Mouse (Mus musculus): ENCODE results near the gene Lrrk1. TPM values are rescaled to one million over a fixed set of nuclear protein-coding genes. Genes with fewer than 3 reads are reported as not detected.

Lrrk1 gene
- polyA plus RNA-seq, 1 experiment from 2014 or later: 6.9 TPM

GRCm38 (mm10) chr7:66405541-66405940 lies 17.4 kb upstream of the Lrrk1 start:
- ATAC-seq (ENCODE audit: low FRiP score, low read depth): no peak
- H3K4me3 ChIP-seq: no peak overlapping the region
- no peaks in the 10 kb centered on the region for H3K9me3 ChIP-seq
- WGBS: 70% methylated on average over 11 of the region's 11 CpGs
- H3K4me1 ChIP-seq: peaks cover 9% of the 10 kb centered on the region; the same call in 1 of the 2 replicates
- no peak overlapping the region for H3K9ac ChIP-seq (replicated peaks)
- H3K27ac ChIP-seq (replicated peaks): no peak overlapping the region
- H3K4me2 ChIP-seq (replicated peaks): no peak overlapping the region
- peaks cover 3% of the 10 kb centered on the region; the same call in 1 of the 2 replicates for H3K27me3 ChIP-seq
- H3K36me3 ChIP-seq: no peaks in the 10 kb centered on the region

- ATAC-seq (ENCODE audit: low FRiP score, low read depth): no peak
- 80% methylated on average over 4 of the region's 4 CpGs for WGBS
- no peak overlapping the region for H3K4me3 ChIP-seq
- no peak overlapping the region for H3K27ac ChIP-seq (replicated peaks)
- H3K4me1 ChIP-seq: peaks cover 9% of the 10 kb centered on the region; the same call in 1 of the 2 replicates
- H3K27me3 ChIP-seq: peaks cover 3% of the 10 kb centered on the region; the same call in 1 of the 2 replicates
- no peak overlapping the region for H3K9ac ChIP-seq (replicated peaks)
- no peaks in the 10 kb centered on the region for H3K9me3 ChIP-seq
- no peak overlapping the region for H3K4me2 ChIP-seq (replicated peaks)
- H3K36me3 ChIP-seq: no peaks in the 10 kb centered on the region
Measured at GRCm38 (mm10) chr7:66404802-66405201, 16.7 kb upstream of the Lrrk1 start.

GRCm38 (mm10) chr7:66404141-66404540 lies 16.0 kb upstream of the Lrrk1 start:
- ATAC-seq (ENCODE audit: low FRiP score, low read depth): no peak
- H3K9ac ChIP-seq (replicated peaks): no peak overlapping the region
- WGBS: 83% methylated on average over 10 of the region's 10 CpGs

GRCm38 (mm10) chr7:66402876-66403275 lies 14.7 kb upstream of the Lrrk1 start:
- 87% methylated on average over 5 of the region's 5 CpGs for WGBS
- no peak overlapping the region for H3K9ac ChIP-seq (replicated peaks)
- no peak overlapping the region for H3K4me3 ChIP-seq
- peaks cover 3% of the 10 kb centered on the region; the same call in 1 of the 2 replicates for H3K27me3 ChIP-seq
- no peaks in the 10 kb centered on the region for H3K36me3 ChIP-seq
- no peak for ATAC-seq (ENCODE audit: low FRiP score, low read depth)
- no peak overlapping the region for H3K27ac ChIP-seq (replicated peaks)
- H3K4me2 ChIP-seq (replicated peaks): no peak overlapping the region
- H3K9me3 ChIP-seq: no peaks in the 10 kb centered on the region
- H3K4me1 ChIP-seq: peaks cover 9% of the 10 kb centered on the region; the same call in 1 of the 2 replicates

More at GRCm38 (mm10) chr7:66404141-66404540, 16.0 kb upstream of the Lrrk1 start:
- peaks cover 3% of the 10 kb centered on the region; the same call in 1 of the 2 replicates for H3K27me3 ChIP-seq
- no peaks in the 10 kb centered on the region for H3K9me3 ChIP-seq
- H3K4me3 ChIP-seq: no peak overlapping the region
- H3K36me3 ChIP-seq: no peaks in the 10 kb centered on the region
- peaks cover 9% of the 10 kb centered on the region; the same call in 1 of the 2 replicates for H3K4me1 ChIP-seq
- no peak overlapping the region for H3K27ac ChIP-seq (replicated peaks)
- H3K4me2 ChIP-seq (replicated peaks): no peak overlapping the region

GRCm38 (mm10) chr7:66401605-66402004 lies 13.5 kb upstream of the Lrrk1 start:
- 46% methylated on average over 8 of the region's 8 CpGs for WGBS
- no peak overlapping the region for H3K4me2 ChIP-seq (replicated peaks)
- no peak overlapping the region for H3K4me3 ChIP-seq
- no peak overlapping the region for H3K27ac ChIP-seq (replicated peaks)
- peaks cover 3% of the 10 kb centered on the region; the same call in 1 of the 2 replicates for H3K27me3 ChIP-seq
- H3K9ac ChIP-seq (replicated peaks): no peak overlapping the region
- no peaks in the 10 kb centered on the region for H3K36me3 ChIP-seq
- H3K9me3 ChIP-seq: no peaks in the 10 kb centered on the region
- no peak for ATAC-seq (ENCODE audit: low FRiP score, low read depth)
- peaks cover 9% of the 10 kb centered on the region; the same call in 1 of the 2 replicates for H3K4me1 ChIP-seq

GRCm38 (mm10) chr7:66397288-66397687 lies 9.1 kb upstream of the Lrrk1 start:
- whole genome bisulfite sequencing: 32% methylated on average over 3 of the region's 3 CpGs

GRCm38 (mm10) chr7:66388621-66389532 lies 727 bp upstream of the Lrrk1 start:
- Histone ChIP-seq H3K4me1 (peaks cover 10% of the 10 kb centered on the region; the same call in 1 of the 2 replicates), H3K4me3 (peak overlapping the region; percentile 63), H3K9ac (replicated peaks) (no peak overlapping the region), H3K4me2 (replicated peaks) (peak overlapping the region; percentile 98), H3K27ac (replicated peaks) (no peak overlapping the region), H3K9me3 (no peaks in the 10 kb centered on the region), H3K27me3 (peaks cover 29% of the 10 kb centered on the region), H3K36me3 (no peaks in the 10 kb centered on the region)
- peak; percentile 72 for ATAC-seq (ENCODE audit: low FRiP score, low read depth)
- 11% methylated on average over 28 of the region's 28 CpGs for WGBS

More at GRCm38 (mm10) chr7:66397288-66397687, 9.1 kb upstream of the Lrrk1 start:
- peaks cover 3% of the 10 kb centered on the region; the same call in 1 of the 2 replicates for H3K27me3 ChIP-seq
- H3K9ac ChIP-seq (replicated peaks): no peak overlapping the region
- peaks cover 9% of the 10 kb centered on the region; the same call in 1 of the 2 replicates for H3K4me1 ChIP-seq
- ATAC-seq (ENCODE audit: low FRiP score, low read depth): no peak
- no peak overlapping the region for H3K27ac ChIP-seq (replicated peaks)
- no peak overlapping the region for H3K4me3 ChIP-seq
- no peaks in the 10 kb centered on the region for H3K9me3 ChIP-seq
- no peaks in the 10 kb centered on the region for H3K36me3 ChIP-seq
- H3K4me2 ChIP-seq (replicated peaks): no peak overlapping the region

GRCm38 (mm10) chr7:66387419-66387812 lies 734 bp downstream of the Lrrk1 start:
- no peak overlapping the region for H3K27ac ChIP-seq (replicated peaks)
- peak overlapping the region; percentile 63 for H3K4me3 ChIP-seq
- peaks cover 10% of the 10 kb centered on the region; the same call in 1 of the 2 replicates for H3K4me1 ChIP-seq
- no peaks in the 10 kb centered on the region for H3K36me3 ChIP-seq
- ATAC-seq (ENCODE audit: low FRiP score, low read depth): no peak
- H3K27me3 ChIP-seq: peaks cover 29% of the 10 kb centered on the region
- 2% methylated on average over 13 of the region's 13 CpGs for WGBS
- peak overlapping the region; percentile 98 for H3K4me2 ChIP-seq (replicated peaks)
- no peaks in the 10 kb centered on the region for H3K9me3 ChIP-seq
- H3K9ac ChIP-seq (replicated peaks): peak overlapping the region; percentile 62

- Histone ChIP-seq H3K27me3 (peaks cover 29% of the 10 kb centered on the region), H3K36me3 (no peaks in the 10 kb centered on the region), H3K9me3 (no peaks in the 10 kb centered on the region), H3K27ac (replicated peaks) (no peak overlapping the region), H3K4me2 (replicated peaks) (no peak overlapping the region), H3K9ac (replicated peaks) (no peak overlapping the region), H3K4me3 (no peak overlapping the region), H3K4me1 (peaks cover 10% of the 10 kb centered on the region; the same call in 1 of the 2 replicates)
- ATAC-seq (ENCODE audit: low FRiP score, low read depth): no peak
- WGBS: 94% methylated on average over 6 of the region's 6 CpGs
Measured at GRCm38 (mm10) chr7:66386411-66386810, 1.7 kb downstream of the Lrrk1 start.

GRCm38 (mm10) chr7:66385826-66386225 lies 2.3 kb downstream of the Lrrk1 start:
- H3K36me3 ChIP-seq: no peaks in the 10 kb centered on the region
- no peaks in the 10 kb centered on the region for H3K9me3 ChIP-seq
- peaks cover 10% of the 10 kb centered on the region; the same call in 1 of the 2 replicates for H3K4me1 ChIP-seq
- no peak for ATAC-seq (ENCODE audit: low FRiP score, low read depth)
- H3K4me3 ChIP-seq: no peak overlapping the region
- H3K9ac ChIP-seq (replicated peaks): no peak overlapping the region
- WGBS: 90% methylated on average over 8 of the region's 12 CpGs
- H3K4me2 ChIP-seq (replicated peaks): no peak overlapping the region
- H3K27ac ChIP-seq (replicated peaks): no peak overlapping the region
- peaks cover 29% of the 10 kb centered on the region for H3K27me3 ChIP-seq

GRCm38 (mm10) chr7:66384891-66385290 lies 3.3 kb downstream of the Lrrk1 start:
- Histone ChIP-seq H3K9ac (replicated peaks) (no peak overlapping the region), H3K27ac (replicated peaks) (no peak overlapping the region), H3K36me3 (no peaks in the 10 kb centered on the region), H3K4me3 (no peak overlapping the region), H3K4me2 (replicated peaks) (no peak overlapping the region), H3K4me1 (peaks cover 10% of the 10 kb centered on the region; the same call in 1 of the 2 replicates), H3K9me3 (no peaks in the 10 kb centered on the region), H3K27me3 (peaks cover 29% of the 10 kb centered on the region)
- no peak for ATAC-seq (ENCODE audit: low FRiP score, low read depth)
- 91% methylated on average over 8 of the region's 8 CpGs for WGBS

- Histone ChIP-seq H3K4me1 (peaks cover 10% of the 10 kb centered on the region; the same call in 1 of the 2 replicates), H3K4me2 (replicated peaks) (no peak overlapping the region), H3K27me3 (peaks cover 29% of the 10 kb centered on the region), H3K4me3 (no peak overlapping the region), H3K9ac (replicated peaks) (no peak overlapping the region), H3K27ac (replicated peaks) (no peak overlapping the region), H3K9me3 (no peaks in the 10 kb centered on the region), H3K36me3 (no peaks in the 10 kb centered on the region)
- ATAC-seq (ENCODE audit: low FRiP score, low read depth): no peak
- WGBS: 79% methylated on average over 5 of the region's 5 CpGs
Measured at GRCm38 (mm10) chr7:66384213-66384612, 3.9 kb downstream of the Lrrk1 start.

Measured in midbrain, embryonic 12.5 days (tissue).